Mouse (Mus musculus) megakaryocyte, embryonic 14.5 days (primary cell): ENCODE results near the gene Gdpd3.

Source experiments
- FLI1 ChIP-seq: IDR thresholded peaks from 2 replicates; pipeline ENCODE4 v1.6.1; 2012; ENCODE audit warnings: low read length, inconsistent platforms, mixed read lengths
- GATA1 ChIP-seq: IDR thresholded peaks from 3 replicates; pipeline ENCODE4 v1.6.1; 2012; ENCODE audit warnings: mixed read lengths, low read length, inconsistent platforms, borderline replicate concordance

DNA sequence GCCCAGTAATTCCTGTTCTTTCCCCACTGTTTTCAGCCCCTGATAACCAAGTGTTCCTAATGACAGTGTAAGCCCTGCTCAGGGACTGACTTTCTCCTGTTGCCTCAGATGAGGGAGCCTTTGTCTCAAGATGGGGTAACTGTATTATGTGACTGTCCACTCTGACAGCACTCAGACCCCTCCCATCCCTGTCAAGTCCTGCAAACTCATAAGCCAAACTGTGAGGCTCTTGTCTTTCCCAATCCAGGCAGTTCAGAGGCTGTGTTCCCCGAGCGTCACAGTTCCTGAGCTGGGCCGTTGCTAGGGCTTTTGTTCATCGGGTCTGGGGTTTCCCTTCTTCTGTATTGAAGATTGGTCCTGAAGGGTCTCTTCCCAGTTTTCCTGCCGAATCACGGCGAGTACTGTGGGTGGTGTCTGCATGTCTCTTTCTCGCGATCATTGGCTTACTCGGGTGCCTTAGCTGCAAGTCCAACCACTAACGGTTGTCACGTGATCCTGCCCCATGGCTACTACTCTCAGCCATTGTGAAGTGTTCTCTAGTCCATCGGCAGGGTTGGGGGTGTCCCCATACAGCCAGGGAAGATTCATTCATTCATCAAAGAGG, 25.9 kb upstream of the Gdpd3 start:
- TF ChIP-seq GATA1 (no peak), FLI1 (no peak)
